Mouse (Mus musculus) urinary bladder, postnatal 4 days (tissue): ENCODE measurements around the gene Zfp410.
"Not testable (repeated sequence)": the region's sequence is repeated elsewhere in the genome, so short reads cannot be mapped to it uniquely, and the experiment has no call there.

Source experiments
- DNase-seq, 2 experiments: peaks; one replicate each; pipeline ENCODE4 v3.0.0; 2021 to 2022; ENCODE audit warnings: low spot score in 2 of 2

Zfp410 gene

DNA sequence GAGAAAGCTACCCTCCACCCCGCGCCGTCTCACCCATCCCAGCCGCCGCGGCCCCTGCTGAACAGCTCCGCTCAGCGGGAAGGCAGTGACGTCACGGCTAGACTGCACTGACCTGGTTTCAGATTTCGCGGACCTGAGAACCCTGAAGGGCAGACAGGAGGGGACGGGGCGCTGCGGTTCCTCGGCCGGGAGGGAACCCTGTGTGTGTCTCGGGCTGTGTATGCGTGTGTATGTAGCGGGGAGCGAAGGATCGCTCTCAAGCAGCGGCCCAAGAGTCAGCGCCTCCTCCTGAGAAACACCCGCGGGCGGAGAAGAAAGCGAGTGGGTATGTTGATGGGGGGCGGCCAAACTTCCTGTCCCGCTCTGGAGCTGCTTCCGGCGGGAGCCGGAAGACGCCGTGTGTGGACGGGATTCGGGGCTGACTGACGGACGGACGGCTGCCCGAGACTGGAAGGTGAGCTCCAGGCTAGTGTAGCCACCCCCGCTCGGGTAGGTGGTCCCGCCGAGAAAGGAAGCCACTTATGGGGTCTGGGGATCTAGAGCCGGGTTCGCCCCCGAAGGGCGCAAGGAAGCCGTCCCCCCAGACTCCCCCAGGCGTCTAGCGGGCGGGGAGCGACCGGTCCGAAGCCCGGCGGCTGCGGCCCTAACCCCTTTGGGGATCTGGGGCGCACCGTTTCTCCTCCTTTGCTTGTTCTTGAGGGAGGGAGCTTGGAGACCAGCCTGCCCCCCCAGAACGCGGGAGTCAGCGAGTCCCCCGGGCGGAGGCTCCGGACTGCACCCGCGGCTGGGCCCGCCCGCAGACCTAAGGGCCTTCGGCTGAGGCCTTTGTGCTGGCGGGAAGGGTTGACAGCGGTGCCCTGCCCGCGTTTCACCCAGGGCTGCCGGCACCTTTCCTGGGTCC, at the start of gene Zfp410:
Gene Zfp410, plus strand, starts transcription at position 132 of the 901 bp plus-strand sequence.
- peak; percentile 76 to 83 for DNase-seq

GRCm38 (mm10) chr12:84267264-84267663, 49.4 kb upstream of the Zfp410 start:
- no peak for DNase-seq

GRCm38 (mm10) chr12:84273366-84273765, 43.3 kb upstream of the Zfp410 start:
- DNase-seq = no peak

GRCm38 (mm10) chr12:84275288-84275687, 41.4 kb upstream of the Zfp410 start:
- no peak for DNase-seq

- no peak for DNase-seq
Observed at GRCm38 (mm10) chr12:84276288-84276687, 40.4 kb upstream of the Zfp410 start.

DNA sequence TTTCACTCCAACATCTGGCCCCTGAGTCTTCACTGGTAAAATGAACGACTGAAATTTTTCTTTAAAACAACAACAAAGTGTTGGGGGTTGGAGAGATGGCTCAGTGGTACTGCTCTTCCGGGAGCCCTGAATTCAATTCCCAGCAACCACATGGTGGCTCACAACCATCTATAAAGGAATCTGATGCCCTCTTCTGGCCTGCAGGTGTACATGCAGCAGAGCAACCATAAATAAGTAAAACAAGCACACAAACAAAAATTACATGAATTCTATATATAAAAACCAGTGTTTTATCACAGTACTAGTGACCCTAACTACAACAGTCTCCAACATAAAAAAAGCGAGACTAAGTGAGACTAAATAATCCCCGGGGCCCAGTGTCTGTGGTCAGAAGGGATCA, 39.9 kb upstream of the Zfp410 start:
- no peak for DNase-seq

DNA sequence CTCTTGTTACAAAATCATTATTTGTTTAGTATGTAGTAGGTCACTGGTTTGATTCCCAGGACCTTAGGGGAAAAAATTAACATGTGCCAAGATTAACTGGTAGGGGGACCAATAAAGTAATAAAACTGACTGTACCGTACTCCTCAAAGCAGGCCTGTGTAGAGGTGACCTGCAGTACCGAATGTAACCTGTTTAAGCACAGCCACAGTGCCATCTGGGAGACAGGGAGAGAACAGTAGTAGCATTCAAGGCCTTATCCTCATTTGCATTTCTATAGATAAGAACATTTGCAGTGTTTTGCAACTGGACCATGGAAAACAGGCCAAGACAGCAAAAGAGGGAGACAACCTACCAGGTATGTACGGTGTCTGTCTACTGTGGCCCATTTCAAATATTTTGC, 38.8 kb upstream of the Zfp410 start:
- no peak for DNase-seq

GRCm38 (mm10) chr12:84278901-84279300, 37.8 kb upstream of the Zfp410 start:
- no peak for DNase-seq

- no peak for DNase-seq
Observed at GRCm38 (mm10) chr12:84284391-84284790, 32.3 kb upstream of the Zfp410 start.

DNA sequence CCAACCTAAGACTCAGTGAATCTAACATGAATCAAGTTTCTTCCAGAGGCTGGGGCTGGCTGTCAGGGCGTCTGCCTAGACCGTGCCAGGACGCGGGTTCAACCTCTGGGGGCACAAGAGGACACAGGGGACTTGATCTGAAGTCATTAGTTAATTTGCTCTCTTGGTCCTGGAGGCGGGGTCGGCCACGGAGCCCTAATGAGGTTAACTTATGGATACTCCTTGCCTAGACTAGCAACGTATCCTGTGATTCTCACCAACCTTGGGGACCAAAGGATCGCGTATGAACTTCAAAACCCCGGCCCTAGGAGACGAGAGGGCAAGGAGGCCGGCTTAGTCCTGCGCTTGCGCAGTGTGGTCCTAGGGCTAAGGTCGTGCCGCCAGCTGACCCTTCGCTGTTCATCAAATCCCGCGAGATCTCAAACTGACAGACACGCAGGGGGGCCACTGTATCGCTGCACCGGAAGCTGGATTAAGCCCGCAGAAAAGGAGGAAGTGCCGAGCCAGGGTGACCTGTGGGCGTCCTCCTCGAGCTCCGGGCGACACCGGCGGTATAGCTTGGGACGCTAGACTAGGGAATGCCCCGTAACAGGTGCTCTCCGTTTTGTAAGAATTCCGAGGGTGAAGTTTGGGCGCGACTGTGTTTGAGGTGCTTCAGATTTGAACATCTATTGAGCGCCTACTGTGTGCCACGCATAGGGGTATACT, 31.6 kb upstream of the Zfp410 start, which contains the start of gene Ptgr2:
Gene Ptgr2, plus strand, starts transcription at position 348 of the 708 bp plus-strand sequence.
- DNase-seq = peak; percentile 89 to 92

DNA sequence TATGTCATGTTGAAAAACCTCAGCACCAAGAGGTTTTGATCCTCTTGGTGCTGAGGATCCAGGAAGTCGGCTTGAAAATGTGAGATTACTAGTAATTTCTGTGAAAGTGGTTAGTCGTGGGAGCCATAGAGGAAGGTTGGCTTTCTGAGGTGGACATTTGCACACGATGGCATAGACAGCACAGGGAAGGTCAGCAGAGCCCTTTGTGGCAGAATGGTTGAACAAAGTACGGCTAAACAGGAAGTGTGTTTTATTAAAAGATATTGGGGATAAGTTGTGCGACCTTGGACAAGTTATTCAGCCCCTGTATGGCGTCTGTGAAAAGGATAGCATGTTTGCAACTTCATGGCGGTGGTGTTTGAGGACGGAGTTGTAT, 31.1 kb upstream of the Zfp410 start:
- DNase-seq = no peak

GRCm38 (mm10) chr12:84288461-84288860, 28.2 kb upstream of the Zfp410 start:
- no peak for DNase-seq

DNA sequence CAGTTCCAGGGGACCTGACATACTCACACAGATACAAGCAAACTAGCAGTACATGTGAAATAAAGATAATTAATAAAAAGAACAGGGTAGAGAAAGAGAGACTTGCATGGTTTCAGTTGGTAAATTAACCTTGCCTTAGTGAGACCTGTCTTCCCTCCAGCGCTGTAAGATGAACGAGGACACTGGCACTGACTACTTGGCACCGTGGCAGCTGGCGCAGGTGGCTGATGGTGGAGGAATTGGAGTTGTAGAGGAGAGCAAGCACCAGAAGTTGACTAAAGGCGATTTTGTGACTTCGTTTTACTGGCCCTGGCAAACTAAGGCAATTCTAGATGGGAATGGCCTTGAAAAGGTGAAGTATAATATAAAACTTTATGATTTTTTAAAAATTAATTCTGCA, 18.8 kb upstream of the Zfp410 start:
- no peak for DNase-seq

DNA sequence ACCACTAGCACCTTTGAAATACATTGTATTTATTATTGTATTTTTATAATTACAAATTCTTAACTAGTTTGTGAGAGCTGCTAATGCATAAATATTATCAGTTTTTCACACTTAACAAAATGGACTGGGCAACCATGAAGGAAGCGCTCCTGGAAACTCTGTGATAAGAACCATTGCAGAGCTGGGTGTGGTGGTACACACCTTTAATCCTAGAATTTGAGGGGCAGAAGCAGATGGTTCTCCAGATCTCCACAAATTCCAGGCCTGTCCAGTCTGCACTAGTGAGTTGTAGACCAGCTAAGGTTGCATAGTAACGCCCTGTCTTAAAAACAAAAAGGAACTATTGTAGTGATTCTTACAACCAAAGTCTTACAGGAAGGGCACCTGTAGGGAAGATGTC, 17.4 kb upstream of the Zfp410 start:
- no peak for DNase-seq

DNA sequence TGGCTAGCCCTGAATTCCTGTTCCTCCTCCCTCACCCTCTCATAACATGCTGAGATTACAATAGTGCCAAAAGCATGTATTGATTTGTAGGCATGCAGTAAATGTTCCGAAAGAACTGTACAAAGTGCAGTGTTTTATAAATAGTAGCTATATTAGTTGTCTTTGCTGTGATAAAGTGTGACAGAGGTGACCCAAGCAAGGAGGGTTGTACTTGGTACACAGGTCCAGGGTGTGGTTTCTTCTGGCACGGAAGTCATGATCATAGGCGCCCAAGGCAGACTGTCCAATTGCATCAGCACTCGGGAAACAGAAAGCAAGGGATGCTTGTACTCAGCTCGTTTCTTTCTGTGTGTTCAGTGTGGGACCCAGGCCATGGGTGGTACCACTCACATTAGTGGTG, 12.6 kb upstream of the Zfp410 start:
- DNase-seq = no peak

GRCm38 (mm10) chr12:84304554-84304953, 12.1 kb upstream of the Zfp410 start:
- DNase-seq = no peak

DNA sequence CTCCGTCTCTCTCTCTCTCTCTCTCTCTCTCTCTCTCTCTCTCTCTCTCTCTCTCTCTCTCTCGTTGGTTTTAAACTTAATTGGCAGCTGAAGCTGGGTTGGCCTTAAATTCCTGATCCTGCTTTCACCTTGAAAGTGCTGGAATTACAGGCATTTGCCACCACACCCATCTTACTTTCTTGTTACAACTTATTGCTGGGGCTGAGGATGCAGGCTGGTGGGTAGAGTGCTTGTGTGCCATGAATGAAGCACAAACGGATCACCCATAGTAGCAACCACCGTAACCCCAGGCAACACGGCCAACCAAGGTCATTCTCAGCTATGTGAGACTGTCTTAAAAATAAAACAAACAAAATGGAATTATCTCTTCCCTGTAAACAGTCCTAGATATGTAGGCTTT, 5.3 kb upstream of the Zfp410 start:
- DNase-seq = no peak

GRCm38 (mm10) chr12:84316006-84316405, 646 bp upstream of the Zfp410 start:
- no peak for DNase-seq

GRCm38 (mm10) chr12:84327111-84327512, 10.5 kb downstream of the Zfp410 start:
- DNase-seq = no peak

GRCm38 (mm10) chr12:84336963-84337625, 20.4 kb downstream of the Zfp410 start:
- DNase-seq = no peak

DNA sequence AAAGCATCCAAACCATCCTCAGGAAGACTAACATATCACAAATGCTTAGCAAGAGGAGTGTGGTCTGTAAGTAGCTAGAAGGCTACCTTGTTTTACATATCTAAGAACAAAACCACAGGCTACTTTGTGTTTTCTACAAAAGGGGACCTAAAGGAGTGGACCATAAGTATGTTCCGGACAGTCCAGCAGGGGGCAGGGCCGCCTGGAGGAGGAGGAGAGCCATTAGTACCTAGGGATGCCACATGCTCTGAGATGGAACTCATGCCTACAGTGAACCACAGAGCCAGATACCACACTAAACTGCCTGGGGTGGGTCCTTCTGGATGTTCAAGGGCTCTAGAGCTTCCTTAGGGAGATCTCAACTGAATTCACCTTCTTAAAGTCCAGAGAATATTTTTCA, 30.5 kb downstream of the Zfp410 start:
- no peak for DNase-seq

- DNase-seq = not testable (repeated sequence)
Observed at GRCm38 (mm10) chr12:84358699-84359098, 42.0 kb downstream of the Zfp410 start.
